Mouse (Mus musculus) brain, embryonic 14.5 days (tissue): ENCODE measurements around the gene Mafg. TPM values are rescaled to one million over a fixed set of nuclear protein-coding genes. Genes with fewer than 3 reads are reported as not detected.

Experiments
- DNase-seq: peaks from one replicate; pipeline ENCODE4 v3.0.0-alpha.2; 2011; ENCODE audit warnings: low read depth
- CTCF ChIP-seq: fragments of 200-500 bp; IDR thresholded peaks from 2 replicates; pipeline ENCODE4 v1.5.1; 2012; ENCODE audit warnings: inconsistent platforms, mild to moderate bottlenecking, moderate library complexity, borderline replicate concordance; ENCODE audit not compliant: insufficient read depth, insufficient read length; ENCODE audit errors: extremely low read depth
- POLR2A ChIP-seq: fragments of 200-500 bp; IDR thresholded peaks from 2 replicates; pipeline ENCODE4 v1.6.1; 2012; ENCODE audit warnings: mild to moderate bottlenecking, inconsistent platforms, borderline replicate concordance; ENCODE audit not compliant: poor library complexity, insufficient read depth, insufficient read length, severe bottlenecking; ENCODE audit errors: extremely low read depth
- polyA plus RNA-seq: library from polyadenylated mRNA; depleted of rRNA; stranded (reverse); fragments of >200 nt; gene quantifications from 2 replicates; pipeline ENCODE4 v1.2.3, GENCODE M21; 2012

The Mafg gene
- polyA plus RNA-seq, 1 experiment: 57.4 TPM

DNA sequence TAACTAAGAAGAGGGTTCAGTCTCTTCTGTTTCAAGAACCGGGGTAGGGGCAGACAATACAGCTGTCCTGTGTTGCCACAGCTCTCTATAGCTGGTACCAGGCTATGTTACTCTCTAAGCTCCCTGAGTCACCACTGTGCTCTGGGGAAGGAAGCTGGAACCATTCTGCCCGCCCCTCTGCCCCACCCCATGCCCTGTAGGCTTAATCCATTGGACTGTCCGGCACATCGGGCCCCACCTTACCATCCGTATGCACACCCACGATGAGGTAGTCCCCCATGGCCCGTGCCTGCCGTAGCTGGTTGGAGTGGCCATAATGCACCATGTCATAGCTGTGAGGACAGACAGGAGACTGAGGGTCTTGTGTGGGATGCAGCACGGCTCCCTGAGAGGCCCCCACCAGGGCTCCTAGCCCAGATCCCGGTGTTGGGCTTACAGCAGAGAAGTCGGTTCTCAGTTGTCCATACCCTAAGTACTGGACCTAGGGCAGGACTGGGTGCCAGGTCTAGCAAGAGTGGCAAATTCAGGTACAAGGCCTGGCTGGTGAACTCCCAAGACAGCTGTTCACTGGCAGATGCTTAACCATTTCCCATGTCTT is 17.7 kb downstream of the Mafg start:
- no peak for DNase-seq

GRCm38 (mm10) chr11:120615167-120615566 is 18.2 kb downstream of the Mafg start:
- DNase-seq: no peak
- TF ChIP-seq POLR2A: no peak
- no peak for TF ChIP-seq CTCF

More for the DNA sequence above, 17.7 kb downstream of the Mafg start:
- TF ChIP-seq POLR2A: no peak
- no peak for TF ChIP-seq CTCF

GRCm38 (mm10) chr11:120613976-120614375 is 19.4 kb downstream of the Mafg start:
- DNase-seq: no peak
- no peak for TF ChIP-seq POLR2A
- TF ChIP-seq CTCF: no peak

- TF ChIP-seq POLR2A (no peak), CTCF (no peak)
These were observed 19.9 kb downstream of the Mafg start for GRCm38 (mm10) chr11:120613481-120613972.

GRCm38 (mm10) chr11:120612763-120613162 is 20.6 kb downstream of the Mafg start:
- TF ChIP-seq CTCF: peak; percentile 76
- TF ChIP-seq POLR2A: no peak
- DNase-seq: peak; percentile 55

More at GRCm38 (mm10) chr11:120613481-120613972, 19.9 kb downstream of the Mafg start:
- no peak for DNase-seq

- TF ChIP-seq POLR2A: no peak
- TF ChIP-seq CTCF: no peak
- DNase-seq: no peak
These were observed 22.8 kb downstream of the Mafg start for GRCm38 (mm10) chr11:120610477-120611046.

GRCm38 (mm10) chr11:120609250-120609649 is 24.1 kb downstream of the Mafg start:
- DNase-seq: no peak
- TF ChIP-seq CTCF (no peak), POLR2A (no peak)

GRCm38 (mm10) chr11:120608241-120609034 is 25.0 kb downstream of the Mafg start, which contains the start of gene Npb:
Gene Npb (plus strand): TSS chr11:120608477.
- no peak for TF ChIP-seq CTCF
- TF ChIP-seq POLR2A: no peak
- DNase-seq: no peak

DNA sequence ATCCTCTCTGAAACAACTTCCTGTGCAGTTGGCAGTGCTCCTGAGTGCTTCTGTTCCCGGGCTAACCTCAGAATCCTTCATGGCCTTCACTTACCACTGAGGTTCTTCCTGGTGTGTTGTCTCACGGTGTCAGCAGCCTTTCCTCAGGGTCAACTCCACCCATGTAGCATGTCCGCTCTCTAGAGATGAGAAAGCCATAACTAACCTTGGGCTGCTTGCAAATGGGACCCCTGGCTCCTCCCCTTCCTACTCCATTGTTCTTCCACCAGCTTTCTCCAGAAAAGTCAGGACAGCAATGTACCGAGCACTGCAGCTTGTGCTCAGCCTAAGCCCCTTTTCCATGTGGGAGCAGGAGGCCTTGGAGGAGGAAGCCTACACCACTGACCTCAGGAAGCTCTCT is 26.6 kb downstream of the Mafg start:
- no peak for DNase-seq
- TF ChIP-seq CTCF: no peak
- TF ChIP-seq POLR2A: no peak

DNA sequence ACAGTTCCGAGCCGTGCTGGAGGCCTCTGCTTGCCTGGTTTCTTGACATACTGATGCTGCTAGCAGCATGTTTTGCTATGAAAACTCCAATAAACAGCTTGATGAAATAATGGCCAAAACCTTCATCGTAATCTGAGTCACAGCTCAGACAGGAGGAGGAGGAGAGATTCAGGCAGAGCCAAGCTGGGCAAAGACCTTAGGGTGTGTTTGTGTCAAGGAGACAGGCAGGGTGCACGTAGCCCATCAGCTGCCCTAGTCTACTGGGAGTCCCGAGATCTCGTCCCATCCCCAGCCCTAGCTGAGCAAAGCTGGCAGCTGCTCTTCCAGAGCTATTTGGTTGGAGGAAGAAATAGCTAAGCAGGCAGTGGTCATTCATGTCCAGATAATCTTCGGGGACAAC is 27.7 kb downstream of the Mafg start:
- DNase-seq: no peak
- TF ChIP-seq POLR2A (no peak), CTCF (no peak)

DNA sequence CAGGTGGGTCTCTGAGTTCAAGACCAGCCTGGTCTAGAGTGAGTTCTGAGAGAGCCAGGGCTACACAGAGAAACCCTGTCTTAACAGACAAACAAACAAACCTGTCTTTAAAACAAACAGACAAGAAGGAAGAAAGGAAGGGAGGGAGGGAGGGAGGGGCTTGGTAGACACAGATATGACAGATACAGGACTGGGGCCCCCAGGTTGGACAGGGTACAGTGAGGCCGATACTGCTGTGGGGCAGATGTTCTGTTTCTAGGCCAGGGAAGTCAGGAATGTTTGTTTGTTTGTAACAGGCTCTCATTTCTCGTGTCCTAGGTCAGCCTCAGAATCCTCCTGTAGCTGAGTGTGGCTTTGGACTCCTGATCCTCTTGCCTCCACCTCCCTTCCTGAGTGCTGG is 29.9 kb downstream of the Mafg start:
- no peak for DNase-seq
- no peak for TF ChIP-seq CTCF
- no peak for TF ChIP-seq POLR2A
